Mouse (Mus musculus) erythroblast, embryonic 14.5 days (primary cell): ENCODE measurements at regions not wholly inside any gene's neighbourhood (a gene's known extent, or its start where the extent isn't known, plus 50 kb on each side); places are given as distances from the start of the nearest gene placed in this dataset.

ENCODE experiments used
- GATA1 ChIP-seq: IDR thresholded peaks from 2 replicates; pipeline ENCODE4 v1.6.1; 2012; ENCODE audit warnings: low read length, inconsistent platforms, mixed read lengths
- TAL1 ChIP-seq: IDR thresholded peaks from 3 replicates; pipeline ENCODE4 v1.6.1; 2012; ENCODE audit warnings: low read length, inconsistent platforms, mixed read lengths

- TF ChIP-seq GATA1 = no peak
- no peak for TF ChIP-seq TAL1
Measured at GRCm38 (mm10) chr17:83956821-83957565, 109.2 kb upstream of the Haao start.
